Mouse (Mus musculus) myocyte (in vitro differentiated cells): ENCODE measurements at regions not wholly inside any gene's neighbourhood (a gene's known extent, or its start where the extent isn't known, plus 50 kb on each side); places are given as distances from the start of the nearest gene placed in this dataset.

Experiments used
- MAX ChIP-seq: IDR thresholded peaks from one replicate; pipeline ENCODE4 v1.6.1; 2011; ENCODE audit warnings: low read depth, mild to moderate bottlenecking, control low read depth
- MYOG ChIP-seq, 3 experiments: IDR thresholded peaks; one replicate each; pipeline ENCODE4 v1.6.1; 2011; ENCODE audit warnings: control low read depth in 2 of 3, low read depth in 2 of 3, mild to moderate bottlenecking in 2 of 3; ENCODE audit not compliant: insufficient read length in 2 of 3, control insufficient read depth in 1 of 3, insufficient read depth in 1 of 3
- POLR2A ChIP-seq: IDR thresholded peaks from one replicate; pipeline ENCODE4 v1.6.1; 2011; ENCODE audit warnings: low read depth, mild to moderate bottlenecking, control low read depth, moderate library complexity; ENCODE audit not compliant: insufficient read length
- POLR2AphosphoS2 ChIP-seq: IDR thresholded peaks from one replicate; pipeline ENCODE4 v1.6.1; 2011; ENCODE audit warnings: low read depth, control low read depth; ENCODE audit not compliant: insufficient read length
- TCF12 ChIP-seq: IDR thresholded peaks from one replicate; pipeline ENCODE4 v1.6.1; 2011; ENCODE audit warnings: mild to moderate bottlenecking, control low read depth; ENCODE audit not compliant: poor library complexity, insufficient read depth, severe bottlenecking
- USF1 ChIP-seq: IDR thresholded peaks from one replicate; pipeline ENCODE4 v1.6.1; 2011; ENCODE audit warnings: low read depth, mild to moderate bottlenecking, control low read depth, moderate library complexity

- no peak for TF ChIP-seq POLR2A
- no peak for TF ChIP-seq POLR2AphosphoS2
- TF ChIP-seq USF1, result no peak
- no peak for TF ChIP-seq MYOG (IDR thresholded peaks at IDR 0.05; ENCODE audit: control insufficient read depth in 1 of 3, insufficient read depth in 1 of 3, insufficient read length in 2 of 3, low read depth in 2 of 3)
- TF ChIP-seq TCF12, result no peak
- no peak for TF ChIP-seq MAX
These were observed 120.8 kb downstream of the Minar1 start for GRCm38 (mm10) chr9:89502083-89502482.
